Mouse (Mus musculus): ENCODE results near the gene Olfr1418.

- TF ChIP-seq MAX (IDR thresholded peaks at IDR 0.05; ENCODE audit: low read length) (no peak), TBP (conservative IDR thresholded peaks at IDR 0.05; ENCODE audit: low read depth, low read length) (no peak)
Measured at GRCm38 (mm10) chr19:11867837-11868236, 7.0 kb upstream of the Olfr1418 start.
